Mouse (Mus musculus) spleen, adult 2 months (tissue): ENCODE results near the gene Zfp367. TPM values are rescaled to one million over a fixed set of nuclear protein-coding genes. Genes with fewer than 3 reads are reported as not detected.

Source experiments
- DNase-seq, 2 experiments: peaks; one replicate each; pipeline versions ENCODE4 v3.0.0 to v3.0.0-alpha.2; 2012 to 2021; ENCODE audit warnings: low spot score in 2 of 2, low read depth in 1 of 2
- H3K27ac ChIP-seq: fragments of 200-500 bp; 2 replicates; pipeline ENCODE4 v1.5.1; 2012; ENCODE audit warnings: low read length, inconsistent platforms; ENCODE audit not compliant: insufficient read depth
- H3K27me3 ChIP-seq: fragments of 200-500 bp; 2 replicates; pipeline ENCODE4 v1.6.1; 2012; ENCODE audit warnings: mild to moderate bottlenecking, moderate library complexity, low read length, inconsistent platforms; ENCODE audit not compliant: control insufficient read depth, insufficient read depth
- H3K36me3 ChIP-seq: fragments of 200-500 bp; 2 replicates; pipeline ENCODE4 v1.6.1; 2012; ENCODE audit warnings: mild to moderate bottlenecking, low read length, inconsistent platforms; ENCODE audit not compliant: control insufficient read depth, insufficient read depth
- H3K4me1 ChIP-seq: fragments of 200-500 bp; 2 replicates; pipeline ENCODE4 v1.6.1; 2011; ENCODE audit warnings: inconsistent platforms; ENCODE audit not compliant: control insufficient read depth, insufficient read depth, insufficient read length
- H3K4me3 ChIP-seq: fragments of 200-500 bp; 2 replicates; pipeline ENCODE4 v1.5.1; 2011; ENCODE audit warnings: mild to moderate bottlenecking, inconsistent platforms; ENCODE audit not compliant: insufficient read depth, insufficient read length; ENCODE audit errors: extremely low read depth
- CTCF ChIP-seq: fragments of 200-500 bp; IDR thresholded peaks from 2 replicates; pipeline ENCODE4 v1.5.1; 2011; ENCODE audit warnings: mild to moderate bottlenecking, inconsistent platforms; ENCODE audit not compliant: insufficient read depth, insufficient read length, insufficient replicate concordance; ENCODE audit errors: extremely low read depth
- POLR2A ChIP-seq: fragments of 200-500 bp; IDR thresholded peaks from 2 replicates; pipeline ENCODE4 v1.6.1; 2011; ENCODE audit warnings: low read depth, low read length, inconsistent platforms
- WGBS: fragments of 180-500 bp; shearing (Covaris S2); methylation state at CpG from one replicate; pipeline ENCODE4 v1.1.7; 2018; 5-methylcytosine and 5-hydroxymethylcytosine counted together
- polyA plus RNA-seq: library from polyadenylated mRNA; depleted of rRNA; stranded (reverse); fragments of >200 nt; gene quantifications from 2 replicates; pipeline ENCODE4 v1.2.3, GENCODE M21; 2012; rRNA removed

The Zfp367 gene
- polyA plus RNA-seq, result 4.4 and 5.8 TPM in 2 replicates

DNA sequence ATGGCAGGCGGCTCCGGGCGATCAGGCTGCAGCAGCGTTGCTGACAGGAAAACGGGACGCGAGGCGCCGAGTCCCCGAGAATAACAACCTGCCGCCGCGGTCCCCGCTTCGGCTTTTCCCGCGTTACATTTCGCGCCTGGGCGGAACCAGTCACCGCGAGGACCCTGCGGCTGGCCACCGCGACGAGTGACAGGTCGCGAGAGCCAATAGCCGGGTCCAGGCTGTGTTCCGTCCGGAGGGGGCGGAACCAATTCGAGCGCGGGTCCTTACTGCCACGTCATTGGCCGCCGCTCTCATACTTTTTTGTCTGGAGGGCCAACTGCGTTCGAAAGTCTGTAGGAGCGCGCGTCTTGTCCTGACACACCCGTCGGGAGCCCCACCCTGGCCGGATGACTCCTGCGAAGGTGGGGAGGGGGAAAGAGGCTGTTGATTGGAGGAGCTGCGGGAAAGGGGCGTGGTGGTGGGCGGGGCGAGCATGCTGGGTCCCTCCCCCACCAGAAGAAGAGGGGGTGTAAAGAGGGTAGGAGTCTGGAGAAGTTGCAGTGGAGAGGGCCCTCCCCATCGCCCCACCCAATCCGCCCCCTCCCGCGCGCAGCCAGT lies at the start of gene Zfp367:
TSS of gene Zfp367 (minus strand) at position 120 of the 600 bp plus-strand sequence.
- Histone ChIP-seq H3K27me3 (no peaks in the 10 kb centered on the region), H3K36me3 (no peaks in the 10 kb centered on the region), H3K4me1 (no peaks in the 10 kb centered on the region; the same call in 1 of the 2 replicates), H3K4me3 (peak within 1 kb of the TSS; percentile 96), H3K27ac (peak within 1 kb of the TSS; percentile 75)
- peak; percentile 97 to 98 for DNase-seq
- TF ChIP-seq POLR2A (no peak), CTCF (no peak)
- WGBS, result under 1% methylated on average over 54 of the region's 56 CpGs

DNA sequence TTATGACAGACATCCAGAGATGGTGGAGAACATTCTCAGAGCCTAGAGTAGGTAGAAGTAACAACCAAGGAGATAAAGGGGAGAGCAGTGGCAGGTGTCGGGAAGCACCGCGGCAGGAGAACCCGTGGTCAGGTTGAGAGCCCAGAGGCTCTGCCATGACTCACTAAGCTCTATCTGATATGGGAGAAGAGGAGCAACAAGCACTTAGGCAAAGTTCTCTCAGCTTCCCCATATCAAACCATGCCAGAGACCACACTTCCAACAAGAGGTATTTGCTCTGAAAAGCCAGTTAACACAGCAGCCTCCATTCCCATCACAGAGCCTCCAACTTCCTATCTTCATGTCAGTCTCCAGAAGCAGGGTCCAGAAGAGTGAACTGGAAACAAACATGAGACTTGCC lies 47.9 kb upstream of the Zfp367 start:
- 87% methylated on average over 4 of the region's 4 CpGs for WGBS

DNA sequence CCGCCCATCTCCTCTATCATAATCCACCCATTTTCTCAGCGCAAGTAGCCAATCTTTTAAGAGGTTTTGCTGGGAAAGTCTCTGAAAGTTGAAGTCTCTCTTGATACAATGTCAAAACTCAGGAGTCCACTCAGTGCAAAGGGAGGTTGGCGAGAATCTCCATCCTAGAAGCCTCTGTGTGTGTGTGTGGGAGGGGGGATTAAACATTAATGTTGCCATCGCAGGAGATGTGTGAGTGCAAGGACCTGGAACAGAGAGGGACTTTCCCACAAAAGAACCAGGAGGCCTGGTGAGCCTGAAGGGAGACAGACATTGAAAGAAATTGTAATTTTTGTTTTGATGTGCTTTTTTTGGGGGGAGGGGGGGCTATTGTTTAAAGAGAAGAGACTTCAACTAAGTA lies 45.3 kb upstream of the Zfp367 start:
- Histone ChIP-seq H3K4me3 (no peak overlapping the region), H3K27ac (no peak overlapping the region), H3K27me3 (no peaks in the 10 kb centered on the region), H3K36me3 (no peaks in the 10 kb centered on the region), H3K4me1 (no peaks in the 10 kb centered on the region)
- TF ChIP-seq POLR2A (no peak), CTCF (no peak)
- WGBS, result 81% methylated on average over 4 of the region's 4 CpGs
- no peak for DNase-seq

More for the DNA sequence above, 47.9 kb upstream of the Zfp367 start:
- no peak for DNase-seq
- Histone ChIP-seq H3K4me3 (no peak overlapping the region), H3K27ac (no peak overlapping the region), H3K36me3 (no peaks in the 10 kb centered on the region), H3K27me3 (no peaks in the 10 kb centered on the region), H3K4me1 (no peaks in the 10 kb centered on the region)
- no peak for TF ChIP-seq CTCF
- no peak for TF ChIP-seq POLR2A

DNA sequence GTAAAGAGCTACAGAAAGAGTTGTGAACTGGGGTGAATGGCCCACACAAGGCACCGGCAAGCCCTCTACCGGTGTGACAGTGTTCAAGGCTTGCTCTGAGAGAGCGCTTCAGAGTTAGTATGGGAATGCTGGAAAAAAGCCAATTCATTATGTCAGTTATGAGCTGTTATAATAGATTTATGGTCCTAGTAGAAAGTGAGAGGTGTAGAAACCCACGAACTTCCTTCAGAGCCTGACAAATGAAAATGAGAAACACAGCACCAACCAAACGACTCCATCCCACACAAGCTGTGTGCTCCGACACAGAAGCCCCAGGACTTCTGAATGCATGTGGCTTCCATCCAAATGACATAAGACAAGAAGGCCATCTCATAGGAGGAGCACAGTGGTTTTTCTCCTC lies 44.9 kb upstream of the Zfp367 start:
- no peaks in the 10 kb centered on the region for H3K4me1 ChIP-seq
- no peaks in the 10 kb centered on the region for H3K27me3 ChIP-seq
- H3K4me3 ChIP-seq, result no peak overlapping the region
- TF ChIP-seq CTCF (no peak), POLR2A (no peak)
- H3K27ac ChIP-seq, result no peak overlapping the region
- DNase-seq, result no peak
- 31% methylated on average over 6 of the region's 6 CpGs for WGBS
- no peaks in the 10 kb centered on the region for H3K36me3 ChIP-seq

DNA sequence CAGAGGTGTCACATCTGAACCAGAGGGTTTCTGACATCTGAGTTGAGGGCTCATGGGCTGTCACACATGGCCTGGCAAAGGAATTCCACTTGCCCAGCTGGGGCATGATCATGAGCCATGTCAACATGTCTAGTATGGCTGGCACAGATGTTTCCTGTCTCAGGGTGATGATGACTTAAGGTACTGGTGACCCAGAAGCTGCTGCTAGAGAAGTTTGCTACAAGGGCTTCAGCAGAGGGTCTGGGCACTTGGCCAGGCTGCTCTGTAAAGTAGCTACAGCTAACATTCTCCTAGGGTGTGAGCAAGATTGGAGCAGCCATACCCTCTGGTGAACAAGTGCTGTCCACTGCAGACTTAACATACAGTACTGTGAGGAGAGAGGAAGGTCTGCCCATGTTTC lies 34.1 kb upstream of the Zfp367 start:
- TF ChIP-seq CTCF, result no peak
- TF ChIP-seq POLR2A, result no peak
- H3K4me3 ChIP-seq, result no peak overlapping the region
- H3K36me3 ChIP-seq, result 0 out of 2 replicates have a peak, but pooled peaks cover 1% of the 10 kb centered on the region
- no peak overlapping the region for H3K27ac ChIP-seq
- no peaks in the 10 kb centered on the region for H3K27me3 ChIP-seq
- no peak for DNase-seq
- H3K4me1 ChIP-seq, result 0 out of 2 replicates have a peak, but pooled peaks cover 2% of the 10 kb centered on the region

DNA sequence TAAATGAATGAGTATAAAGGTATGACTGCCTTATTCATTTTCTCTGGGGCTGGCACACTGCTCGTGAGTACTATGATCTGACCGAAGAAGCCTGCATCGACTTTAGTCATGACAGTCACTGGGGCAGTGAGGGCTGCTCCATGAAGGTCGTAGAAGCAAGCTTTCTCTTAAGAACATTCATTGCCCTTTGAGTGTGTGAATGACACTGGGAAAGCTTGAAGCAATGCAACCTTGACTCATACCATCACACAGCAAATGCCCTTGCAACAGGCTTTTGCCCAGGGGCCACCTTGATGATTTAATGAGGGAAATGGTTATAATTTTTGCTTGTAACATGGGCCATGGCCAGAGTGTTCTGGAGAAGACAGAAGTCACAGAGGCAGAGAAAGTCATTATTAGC lies 33.5 kb upstream of the Zfp367 start:
- Histone ChIP-seq H3K4me1 (0 out of 2 replicates have a peak, but pooled peaks cover 2% of the 10 kb centered on the region), H3K36me3 (0 out of 2 replicates have a peak, but pooled peaks cover 1% of the 10 kb centered on the region), H3K27ac (no peak overlapping the region), H3K4me3 (no peak overlapping the region), H3K27me3 (no peaks in the 10 kb centered on the region)
- TF ChIP-seq POLR2A, result no peak
- 88% methylated on average over 4 of the region's 4 CpGs for WGBS
- DNase-seq, result no peak

DNA sequence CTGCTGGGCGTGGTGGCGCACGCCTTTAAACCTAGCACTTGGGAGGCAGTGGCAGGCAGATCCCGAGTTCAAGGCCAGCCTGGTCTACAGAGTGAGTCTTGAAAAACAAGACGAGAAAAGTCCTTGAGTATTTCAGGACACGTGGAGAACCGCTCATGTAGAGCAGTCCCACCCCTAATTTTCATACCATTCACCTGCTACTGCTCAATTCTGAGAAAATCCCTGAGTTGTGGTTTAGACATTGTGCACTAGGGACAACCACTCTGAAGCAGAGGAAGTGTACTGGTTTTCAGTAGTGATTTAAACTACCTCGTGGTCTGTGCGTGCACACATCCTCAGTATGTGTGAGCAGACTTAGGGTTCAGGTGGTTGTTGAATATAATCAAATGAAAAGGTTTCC lies 32.6 kb upstream of the Zfp367 start:
- Histone ChIP-seq H3K36me3 (0 out of 2 replicates have a peak, but pooled peaks cover 1% of the 10 kb centered on the region), H3K27me3 (no peaks in the 10 kb centered on the region), H3K4me3 (no peak overlapping the region), H3K4me1 (0 out of 2 replicates have a peak, but pooled peaks cover 2% of the 10 kb centered on the region), H3K27ac (no peak overlapping the region)
- no peak for TF ChIP-seq CTCF
- no peak for TF ChIP-seq POLR2A
- no peak for DNase-seq
- WGBS, result 53% methylated on average over 9 of the region's 9 CpGs
